Mouse (Mus musculus): ENCODE measurements around the gene Pdcd1. TPM values are rescaled to one million over a fixed set of nuclear protein-coding genes. Genes with fewer than 3 reads are reported as not detected.
A peak's percentile ranks its signal among the peaks of the same experiment; 100 is the strongest.

Pdcd1 gene
- polyA plus RNA-seq, 1 experiment from 2014 or later, result 0.14 TPM

DNA sequence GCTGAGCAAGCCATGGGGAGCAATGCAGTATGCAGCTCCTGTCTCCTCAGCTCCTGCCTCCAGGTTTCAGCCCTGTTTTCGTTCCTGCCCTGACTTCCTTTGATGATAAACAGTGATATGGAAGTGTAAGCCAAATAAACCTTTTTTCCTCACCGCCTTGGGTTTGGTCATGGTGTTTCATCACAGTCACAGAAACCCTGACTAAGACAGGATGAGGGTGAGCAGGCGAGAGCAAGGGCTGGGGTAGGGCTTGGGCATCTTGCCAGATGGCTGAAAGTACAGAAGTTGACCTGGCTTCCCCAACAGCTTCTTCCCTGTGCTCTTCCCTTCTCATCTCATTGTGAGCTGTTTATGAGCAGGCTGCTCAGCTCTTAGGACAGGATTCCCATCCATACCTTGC is 3.6 kb upstream of the Pdcd1 start:
- no peaks in the 10 kb centered on the region for H3K9me3 ChIP-seq (replicated peaks)
- 84% methylated on average over 3 of the region's 3 CpGs for WGBS
- DNase-seq (ENCODE audit: low spot score), result peak; percentile 10

DNA sequence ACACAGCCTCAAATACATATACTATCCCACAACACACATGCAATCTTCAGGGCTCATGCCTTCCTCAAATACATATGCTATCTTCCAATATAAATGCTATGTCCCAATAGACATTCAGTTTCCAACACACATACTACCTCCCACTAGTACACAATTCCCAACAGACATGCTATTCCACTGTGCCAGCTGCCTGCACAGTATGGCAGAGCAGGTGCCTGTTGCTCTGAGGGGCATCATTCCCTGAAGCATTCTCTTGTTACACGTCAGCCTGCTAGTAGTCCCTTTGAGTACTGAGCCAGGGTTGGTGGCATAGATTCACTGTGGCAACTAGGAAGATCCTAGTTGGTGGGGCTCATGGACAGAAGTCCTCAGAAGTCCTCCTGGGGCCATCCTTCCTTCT is 2.1 kb upstream of the Pdcd1 start:
- H3K9me3 ChIP-seq (replicated peaks), result no peaks in the 10 kb centered on the region
- no peak overlapping the region for H3K27ac ChIP-seq (replicated peaks)
- WGBS, result 83% methylated on average over 1 of the region's 1 CpGs
- H3K4me3 ChIP-seq, result no peak overlapping the region
- no peaks in the 10 kb centered on the region for H3K36me3 ChIP-seq
- no peaks in the 10 kb centered on the region for H3K27me3 ChIP-seq (ENCODE audit: low read depth, poor library complexity, severe bottlenecking)
- no peaks in the 10 kb centered on the region for H3K4me1 ChIP-seq
- DNase-seq (ENCODE audit: low spot score), result no peak

More for the DNA sequence above, 3.6 kb upstream of the Pdcd1 start:
- Histone ChIP-seq H3K27me3 (ENCODE audit: low read depth, poor library complexity, severe bottlenecking) (no peaks in the 10 kb centered on the region), H3K4me3 (no peak overlapping the region), H3K27ac (replicated peaks) (no peak overlapping the region), H3K4me1 (no peaks in the 10 kb centered on the region), H3K36me3 (no peaks in the 10 kb centered on the region)

DNA sequence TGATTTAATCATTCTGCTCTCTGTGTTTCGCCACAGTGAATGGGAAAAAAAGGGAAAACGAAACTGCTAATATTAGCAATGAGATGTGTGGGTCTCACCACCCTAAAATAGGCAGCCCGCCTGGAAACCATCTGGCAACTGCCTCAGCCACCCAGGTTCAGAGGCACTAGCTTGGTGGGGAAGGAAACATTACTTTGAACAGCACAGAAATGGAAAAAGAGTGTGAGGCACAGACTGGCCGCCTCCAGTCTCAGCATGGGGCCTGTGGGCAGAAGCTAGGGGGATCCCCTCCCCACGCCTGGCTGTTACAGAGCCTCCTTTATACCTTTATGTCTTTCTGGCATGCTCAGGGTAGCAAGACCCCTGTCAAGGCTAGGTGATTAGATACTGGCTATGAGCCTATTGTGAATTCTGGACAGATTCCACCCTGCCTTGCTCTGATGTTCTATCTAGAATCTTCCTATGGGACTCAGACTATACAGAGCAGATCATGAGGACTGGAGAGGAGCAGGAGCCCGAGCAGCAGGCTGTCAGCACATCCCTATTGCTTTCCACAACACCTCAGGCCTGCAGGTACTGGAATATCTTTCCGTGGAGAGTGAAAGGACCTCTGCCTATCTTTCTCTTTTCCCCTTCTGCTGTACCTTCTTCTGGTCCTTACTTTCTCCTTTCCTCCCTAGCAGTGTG is 1.3 kb upstream of the Pdcd1 start:
- no peaks in the 10 kb centered on the region for H3K36me3 ChIP-seq
- DNase-seq (ENCODE audit: low spot score), result peak; percentile 5
- H3K27me3 ChIP-seq (ENCODE audit: low read depth, poor library complexity, severe bottlenecking), result no peaks in the 10 kb centered on the region
- no peaks in the 10 kb centered on the region for H3K4me1 ChIP-seq
- H3K4me3 ChIP-seq, result no peak overlapping the region
- WGBS, result 82% methylated on average over 7 of the region's 7 CpGs
- no peaks in the 10 kb centered on the region for H3K9me3 ChIP-seq (replicated peaks)
- H3K27ac ChIP-seq (replicated peaks), result no peak overlapping the region

DNA sequence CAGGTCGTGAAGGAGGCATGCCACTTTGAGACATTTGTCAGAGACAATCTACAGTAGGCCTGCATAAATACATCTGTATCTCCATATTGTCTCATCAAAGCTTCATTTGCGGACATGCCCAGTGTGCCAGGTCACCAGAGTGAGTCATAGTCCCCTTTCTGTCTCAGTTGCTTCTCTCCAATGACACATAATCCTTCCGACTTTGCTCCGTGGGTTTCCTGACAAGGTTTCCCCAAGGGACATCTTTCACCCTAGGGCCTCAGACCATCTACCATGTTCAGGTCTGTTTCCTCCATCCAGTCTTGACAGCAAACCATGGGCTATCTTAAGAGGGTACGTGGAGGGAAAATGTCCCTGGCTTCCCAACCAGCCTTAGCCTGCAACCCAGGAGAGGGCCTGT is 1.2 kb downstream of the Pdcd1 start:
- Histone ChIP-seq H3K9me3 (replicated peaks) (no peaks in the 10 kb centered on the region), H3K27ac (replicated peaks) (no peak overlapping the region), H3K36me3 (no peaks in the 10 kb centered on the region), H3K4me3 (no peak overlapping the region), H3K4me1 (no peaks in the 10 kb centered on the region), H3K27me3 (ENCODE audit: low read depth, poor library complexity, severe bottlenecking) (no peaks in the 10 kb centered on the region)
- DNase-seq (ENCODE audit: low spot score), result no peak
- WGBS, result 91% methylated on average over 5 of the region's 5 CpGs

DNA sequence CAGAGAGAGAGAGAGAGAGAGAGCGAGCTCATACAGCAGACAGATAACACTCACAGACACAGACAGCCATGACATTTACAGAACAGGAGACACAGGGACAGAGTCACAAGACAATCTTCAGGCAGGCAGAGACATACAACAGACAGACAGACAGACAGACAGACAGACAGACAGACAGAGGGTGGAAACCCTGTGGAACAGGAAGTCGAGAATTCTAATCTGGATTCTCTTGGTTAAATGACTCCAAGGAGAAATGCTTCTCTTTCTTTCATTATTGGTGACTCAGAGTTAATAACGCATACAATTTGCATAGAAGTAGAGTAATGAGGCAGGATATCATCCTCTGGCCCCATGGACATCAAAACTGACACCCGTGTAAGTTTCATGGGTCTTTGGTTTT is 5.8 kb downstream of the Pdcd1 start:
- Histone ChIP-seq H3K27ac (replicated peaks) (no peak overlapping the region), H3K36me3 (no peaks in the 10 kb centered on the region), H3K9me3 (replicated peaks) (no peaks in the 10 kb centered on the region), H3K4me1 (no peaks in the 10 kb centered on the region), H3K27me3 (ENCODE audit: low read depth, poor library complexity, severe bottlenecking) (no peaks in the 10 kb centered on the region), H3K4me3 (no peak overlapping the region)
- DNase-seq (ENCODE audit: low spot score), result no peak
- 83% methylated on average over 4 of the region's 4 CpGs for WGBS

DNA sequence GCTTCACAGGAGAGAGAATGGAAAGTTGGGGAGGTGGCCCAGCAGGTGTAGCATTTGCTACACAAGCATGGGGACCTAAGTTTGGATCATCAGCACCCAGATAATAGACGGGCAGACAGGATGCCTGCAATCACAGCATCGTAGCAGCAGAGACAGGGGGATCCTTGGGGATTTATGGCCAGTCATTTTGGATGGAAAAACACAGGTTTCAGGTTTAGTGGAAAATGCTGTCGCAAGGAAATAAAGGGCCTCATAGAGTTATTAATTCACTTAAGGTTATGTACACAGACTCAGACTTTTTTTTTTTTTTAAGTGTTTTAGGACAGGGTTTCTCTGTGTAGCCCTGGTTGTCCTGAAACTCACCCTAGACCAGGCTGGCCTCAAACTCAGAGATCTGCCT is 6.8 kb downstream of the Pdcd1 start:
- DNase-seq (ENCODE audit: low spot score), result no peak
- WGBS, result 86% methylated on average over 3 of the region's 3 CpGs
- Histone ChIP-seq H3K27ac (replicated peaks) (no peak overlapping the region), H3K4me3 (no peak overlapping the region), H3K4me1 (no peaks in the 10 kb centered on the region), H3K27me3 (ENCODE audit: low read depth, poor library complexity, severe bottlenecking) (no peaks in the 10 kb centered on the region), H3K9me3 (replicated peaks) (no peaks in the 10 kb centered on the region), H3K36me3 (no peaks in the 10 kb centered on the region)

DNA sequence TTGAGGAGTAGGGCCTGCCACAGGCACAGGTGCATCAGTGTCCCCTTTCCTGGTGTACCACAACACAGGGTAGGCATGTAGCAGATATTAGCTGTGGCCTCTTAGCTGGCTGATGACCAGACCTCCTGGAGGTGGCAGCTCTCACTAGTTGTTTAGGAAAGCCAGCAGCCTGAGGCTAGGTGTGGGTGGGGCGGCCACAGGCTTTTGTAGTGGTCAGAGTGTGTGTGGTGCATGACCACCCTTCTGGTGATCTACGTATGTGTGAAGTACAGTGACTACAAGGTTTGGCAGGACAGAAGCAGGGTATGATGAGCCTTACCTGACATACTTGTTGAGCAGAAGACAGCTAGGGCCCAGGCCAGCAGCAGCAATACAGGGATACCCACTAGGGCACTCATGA is 12.0 kb downstream of the Pdcd1 start:
- WGBS, result 98% methylated on average over 2 of the region's 2 CpGs
- DNase-seq (ENCODE audit: low spot score), result no peak
- Histone ChIP-seq H3K27me3 (ENCODE audit: low read depth, poor library complexity, severe bottlenecking) (no peaks in the 10 kb centered on the region), H3K9me3 (replicated peaks) (no peaks in the 10 kb centered on the region), H3K4me3 (no peak overlapping the region), H3K36me3 (no peaks in the 10 kb centered on the region), H3K4me1 (peaks cover 6% of the 10 kb centered on the region), H3K27ac (replicated peaks) (no peak overlapping the region)

DNA sequence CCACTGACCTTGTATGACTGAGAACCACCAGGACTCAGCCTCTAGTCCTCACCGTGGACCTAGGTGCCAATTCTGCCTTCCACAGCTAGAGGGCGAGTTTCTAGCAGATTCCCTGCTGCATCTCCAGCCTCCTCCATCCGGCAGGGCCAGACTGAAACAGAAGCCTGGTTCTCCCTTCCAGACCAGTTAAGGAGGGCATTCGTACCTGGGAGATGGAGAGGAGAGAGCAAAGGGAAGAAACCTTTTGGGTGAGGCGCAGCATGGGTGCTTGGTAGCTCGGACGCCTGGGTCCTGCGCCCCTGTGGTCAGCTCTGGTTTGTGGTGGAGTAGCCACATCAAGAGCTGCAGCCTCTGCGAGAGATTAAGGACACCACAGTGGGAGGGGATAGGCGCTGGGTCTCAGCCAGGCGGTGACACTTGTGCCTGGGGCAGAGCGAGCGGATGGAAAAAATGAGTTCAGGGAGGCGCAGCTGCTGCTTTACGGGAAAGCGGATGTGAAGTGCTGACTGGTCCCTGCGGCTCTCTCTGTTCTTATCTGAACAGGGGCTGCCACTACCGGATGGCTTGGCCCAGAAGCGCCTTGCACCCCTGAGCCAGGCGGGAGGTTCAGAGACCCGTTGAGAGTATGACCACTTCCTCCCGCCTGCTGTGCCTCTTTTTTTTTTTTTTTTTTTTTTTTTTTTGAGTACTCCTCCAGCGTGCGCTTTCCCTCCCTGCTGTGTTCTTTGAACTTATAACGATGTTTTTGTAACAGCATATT is 17.2 kb downstream of the Pdcd1 start:
- Histone ChIP-seq H3K9me3 (replicated peaks) (no peaks in the 10 kb centered on the region), H3K36me3 (no peaks in the 10 kb centered on the region), H3K27ac (replicated peaks) (peak overlapping the region; percentile 84), H3K4me3 (peak overlapping the region; percentile 57), H3K27me3 (ENCODE audit: low read depth, poor library complexity, severe bottlenecking) (no peaks in the 10 kb centered on the region), H3K4me1 (peaks cover 10% of the 10 kb centered on the region)
- 2% methylated on average over 25 of the region's 25 CpGs for WGBS
- peak; percentile 85 for DNase-seq (ENCODE audit: low spot score)

DNA sequence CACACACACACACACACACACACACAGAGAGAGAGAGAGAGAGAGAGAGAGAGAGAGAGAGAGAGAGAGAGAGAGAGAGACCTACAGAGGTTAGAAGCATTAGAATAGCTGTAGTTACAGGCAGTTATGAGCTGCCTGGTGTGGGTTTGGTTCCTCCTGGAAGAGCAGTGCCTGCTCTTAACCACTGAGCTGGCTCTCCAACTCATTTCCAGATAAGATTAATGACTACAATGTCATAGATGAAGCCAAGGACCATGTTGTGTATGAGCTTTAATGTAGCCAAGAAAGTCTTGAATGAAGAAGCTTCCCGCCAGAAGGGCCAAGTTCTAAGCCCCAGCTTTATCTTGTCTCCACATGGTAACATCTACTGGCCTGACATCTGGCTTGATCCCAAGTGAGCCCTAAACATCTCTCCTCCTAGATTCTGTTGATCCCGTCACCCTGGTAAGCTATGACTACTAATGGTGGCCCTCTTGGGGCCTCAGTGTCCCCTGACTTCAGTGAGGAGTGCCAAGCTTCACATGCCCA is 19.2 kb downstream of the Pdcd1 start:
- Histone ChIP-seq H3K27me3 (ENCODE audit: low read depth, poor library complexity, severe bottlenecking) (no peaks in the 10 kb centered on the region), H3K4me1 (peaks cover 10% of the 10 kb centered on the region)
- WGBS, result 86% methylated on average over 2 of the region's 2 CpGs

DNA sequence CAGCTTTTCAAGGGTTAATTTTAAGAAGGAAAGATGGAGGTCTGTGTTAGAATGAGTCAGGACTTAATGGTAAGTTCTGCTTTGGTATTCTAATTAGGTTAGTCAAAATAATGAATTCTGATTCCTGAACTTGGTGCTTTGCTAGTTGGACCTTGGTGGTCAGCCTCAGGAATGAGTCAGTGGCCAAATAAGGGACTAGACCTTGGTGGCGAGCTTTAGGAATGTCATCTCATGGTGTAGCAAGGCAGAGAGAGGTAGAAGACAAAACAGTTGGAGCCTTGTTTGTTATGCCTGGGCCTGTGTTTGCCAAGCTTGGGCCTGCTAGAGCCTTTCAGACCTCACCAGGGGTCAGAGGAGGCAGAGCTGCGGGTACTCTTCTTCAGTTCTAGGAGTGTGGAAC is 23.6 kb downstream of the Pdcd1 start:
- Histone ChIP-seq H3K36me3 (no peaks in the 10 kb centered on the region), H3K4me3 (no peak overlapping the region), H3K27ac (replicated peaks) (no peak overlapping the region), H3K27me3 (ENCODE audit: low read depth, poor library complexity, severe bottlenecking) (no peaks in the 10 kb centered on the region), H3K4me1 (no peaks in the 10 kb centered on the region), H3K9me3 (replicated peaks) (no peaks in the 10 kb centered on the region)
- WGBS, result 90% methylated on average over 2 of the region's 2 CpGs
- DNase-seq (ENCODE audit: low spot score), result no peak

More for the DNA sequence above, 19.2 kb downstream of the Pdcd1 start:
- no peak for DNase-seq (ENCODE audit: low spot score)
- Histone ChIP-seq H3K4me3 (no peak overlapping the region), H3K9me3 (replicated peaks) (no peaks in the 10 kb centered on the region), H3K27ac (replicated peaks) (no peak overlapping the region), H3K36me3 (no peaks in the 10 kb centered on the region)

DNA sequence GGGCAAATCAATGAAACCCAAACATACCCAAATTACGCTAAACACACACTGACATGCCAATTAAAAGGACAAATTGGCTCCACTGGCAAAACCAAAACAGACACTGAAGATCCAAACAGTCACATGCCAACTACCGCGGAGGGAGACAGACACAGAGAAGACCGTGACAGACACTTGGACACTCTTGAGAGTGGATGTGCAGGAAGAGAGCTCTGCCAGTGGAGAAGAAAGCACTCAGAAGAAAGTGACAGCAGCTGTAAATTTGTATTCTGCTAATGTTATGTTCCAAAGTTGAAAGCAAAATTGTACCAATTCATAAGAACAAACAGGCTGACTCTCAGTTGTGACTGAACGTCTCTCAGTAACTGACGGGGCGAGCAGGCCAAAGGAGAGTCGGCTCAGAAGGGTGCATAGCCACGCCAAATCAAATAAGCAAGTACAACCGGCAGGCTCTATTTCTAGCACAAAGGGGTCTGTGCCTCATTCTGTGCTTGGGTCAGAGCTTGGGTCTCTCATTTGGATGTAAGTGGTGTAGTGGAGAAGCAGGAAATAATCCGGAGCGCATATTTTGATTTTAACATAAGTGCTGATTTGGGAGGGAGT is 24.7 kb downstream of the Pdcd1 start:
- H3K9me3 ChIP-seq (replicated peaks), result no peaks in the 10 kb centered on the region
- H3K36me3 ChIP-seq, result no peaks in the 10 kb centered on the region
- 91% methylated on average over 12 of the region's 12 CpGs for WGBS
- no peaks in the 10 kb centered on the region for H3K4me1 ChIP-seq
- DNase-seq (ENCODE audit: low spot score), result no peak
- no peak overlapping the region for H3K4me3 ChIP-seq
- no peak overlapping the region for H3K27ac ChIP-seq (replicated peaks)
- no peaks in the 10 kb centered on the region for H3K27me3 ChIP-seq (ENCODE audit: low read depth, poor library complexity, severe bottlenecking)

DNA sequence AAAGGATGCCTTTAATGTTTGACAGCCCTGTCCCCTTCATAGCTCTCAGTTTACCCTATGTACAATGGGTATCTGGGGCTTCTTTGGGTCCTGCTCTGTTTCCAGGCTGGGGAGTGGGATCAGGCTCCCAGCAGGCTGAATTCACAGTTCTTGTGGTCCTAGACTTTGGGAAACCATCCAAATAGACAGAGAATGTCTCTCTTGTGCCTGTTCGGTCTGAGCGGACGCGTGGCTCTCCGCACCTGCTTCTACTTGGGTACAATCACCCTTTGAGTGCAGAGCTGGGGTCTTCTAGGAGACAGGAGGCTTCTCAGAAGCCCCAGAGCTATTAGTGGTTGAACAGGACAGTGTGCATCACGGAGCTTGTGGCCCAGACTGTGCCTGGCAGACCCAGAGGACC is 32.2 kb downstream of the Pdcd1 start, which contains the start of gene Neu4:
Gene Neu4, plus strand, starts transcription at position 301 of the 400 bp plus-strand sequence.
- H3K27ac ChIP-seq (replicated peaks), result no peak within 1 kb of the TSS
- H3K27me3 ChIP-seq (ENCODE audit: low read depth, poor library complexity, severe bottlenecking), result no peaks in the 10 kb centered on the region
- H3K9me3 ChIP-seq (replicated peaks), result no peaks in the 10 kb centered on the region
- no peaks in the 10 kb centered on the region for H3K4me1 ChIP-seq
- H3K4me3 ChIP-seq, result no peak within 1 kb of the TSS
- no peak for DNase-seq (ENCODE audit: low spot score)
- WGBS, result 91% methylated on average over 6 of the region's 6 CpGs
- no peaks in the 10 kb centered on the region for H3K36me3 ChIP-seq

DNA sequence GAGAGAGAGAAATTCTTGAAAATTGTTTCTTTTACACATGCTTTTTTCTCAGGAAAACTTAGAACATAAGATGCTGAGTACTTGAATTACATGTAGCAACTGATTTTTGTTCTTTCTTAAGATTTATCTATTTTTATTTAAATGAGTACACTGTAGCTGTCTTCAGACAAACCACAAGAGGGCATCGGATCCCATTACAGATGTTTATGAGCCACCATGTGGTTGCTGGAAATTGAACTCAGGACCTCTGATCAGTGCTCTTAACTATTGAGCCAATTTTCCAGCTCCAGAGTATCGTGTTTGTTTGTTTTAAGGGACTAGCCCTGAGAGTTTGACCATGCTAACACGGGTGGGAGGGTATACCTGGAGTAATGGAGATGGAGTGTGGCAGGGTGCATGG is 40.7 kb downstream of the Pdcd1 start:
- Histone ChIP-seq H3K4me1 (no peaks in the 10 kb centered on the region), H3K9me3 (replicated peaks) (no peaks in the 10 kb centered on the region), H3K27ac (replicated peaks) (no peak overlapping the region), H3K4me3 (no peak overlapping the region), H3K27me3 (ENCODE audit: low read depth, poor library complexity, severe bottlenecking) (no peaks in the 10 kb centered on the region), H3K36me3 (no peaks in the 10 kb centered on the region)
- no peak for DNase-seq (ENCODE audit: low spot score)
- WGBS, result 71% methylated on average over 3 of the region's 3 CpGs

Data from midbrain, embryonic 10.5 days (tissue).